Mouse (Mus musculus): Measurements from ENCODE around the gene Kcna3.

Kcna3 gene

DNA sequence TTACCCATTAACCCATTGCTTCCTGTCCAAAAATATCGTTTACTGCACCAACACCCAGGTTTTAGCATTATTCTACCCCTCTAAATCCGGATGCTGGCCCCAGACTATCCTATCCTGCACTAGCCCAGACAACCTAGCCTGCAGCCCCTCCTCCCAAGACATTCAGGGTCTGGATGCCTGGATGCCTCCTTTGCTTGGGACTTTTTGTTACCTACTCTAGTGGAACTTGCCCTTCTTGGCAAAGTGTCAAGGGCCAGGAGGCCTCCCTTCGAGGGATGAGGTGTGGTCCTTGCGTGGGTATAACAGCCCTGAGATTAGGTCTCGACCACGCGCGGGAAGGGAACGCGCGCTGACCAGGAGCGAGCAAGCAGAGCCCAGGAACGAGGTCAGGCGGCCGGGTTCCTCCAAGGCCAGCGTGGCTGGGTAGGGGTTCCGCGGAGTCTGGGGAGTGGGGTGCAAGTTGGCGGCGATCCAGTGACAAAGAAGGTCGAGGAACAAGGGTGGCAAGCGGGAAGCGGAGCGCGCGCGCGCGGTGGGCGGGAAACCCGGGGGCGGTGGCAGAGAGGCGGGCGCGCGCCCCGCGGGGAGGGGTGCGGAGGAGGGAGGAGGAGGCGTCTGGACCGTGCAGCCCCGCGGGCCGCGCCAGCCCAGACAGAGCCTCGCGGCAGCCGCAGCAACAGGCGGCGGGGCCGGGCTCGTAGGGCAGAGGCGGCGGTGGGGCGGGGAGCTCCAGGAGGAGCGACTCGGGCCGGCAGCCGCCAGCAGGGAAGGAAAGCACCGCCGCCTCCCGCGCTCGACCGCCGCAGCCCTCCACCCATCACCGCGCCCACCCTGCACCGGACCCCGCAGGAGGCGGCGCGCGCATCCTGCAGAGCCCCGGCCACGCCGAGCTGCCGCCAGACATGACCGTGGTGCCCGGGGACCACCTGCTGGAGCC lies at the start of gene Kcna3:
Gene Kcna3 (plus strand): TSS at position 649 of the 937 bp plus-strand sequence.
- DNase-seq = peak; percentile 46

DNA sequence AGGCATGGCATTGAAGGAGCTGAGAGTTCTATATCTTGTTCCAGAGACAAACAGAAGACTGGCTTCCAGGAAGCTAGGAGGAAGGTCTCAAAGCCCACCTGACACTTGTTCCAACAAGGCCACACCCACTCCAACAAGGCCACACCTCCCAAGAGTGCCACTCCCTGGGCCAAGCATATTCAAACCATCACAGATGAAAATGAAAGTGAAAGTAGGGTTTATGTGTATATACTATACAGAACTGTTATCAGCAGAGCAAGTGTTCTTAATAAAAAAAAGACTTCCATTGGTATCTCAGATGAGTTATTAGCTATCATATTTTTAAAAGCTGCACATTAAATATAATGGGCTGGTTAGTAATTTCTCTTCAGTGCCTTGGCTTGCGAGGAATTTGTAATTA lies 44.6 kb upstream of the Kcna3 start:
- DNase-seq = no peak

DNA sequence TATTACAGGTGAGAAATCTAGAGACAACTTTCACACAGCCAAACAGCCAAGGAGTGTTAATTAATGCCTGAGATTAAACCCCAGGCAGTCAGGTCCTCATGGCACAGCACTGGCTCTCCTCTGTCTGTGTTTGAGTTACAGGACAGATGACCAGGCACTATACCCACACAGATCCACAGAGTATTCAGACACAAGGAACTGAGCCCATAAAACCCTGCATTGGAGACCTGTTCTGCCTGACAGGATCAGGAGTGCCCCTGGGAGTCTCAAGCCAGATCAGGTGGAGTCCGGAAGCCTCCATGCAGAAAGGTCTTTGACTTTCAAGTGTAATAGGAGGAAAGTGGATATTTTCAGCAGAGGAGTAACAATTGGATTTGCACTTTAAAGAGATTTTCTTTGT lies 40.6 kb upstream of the Kcna3 start:
- DNase-seq = no peak

DNA sequence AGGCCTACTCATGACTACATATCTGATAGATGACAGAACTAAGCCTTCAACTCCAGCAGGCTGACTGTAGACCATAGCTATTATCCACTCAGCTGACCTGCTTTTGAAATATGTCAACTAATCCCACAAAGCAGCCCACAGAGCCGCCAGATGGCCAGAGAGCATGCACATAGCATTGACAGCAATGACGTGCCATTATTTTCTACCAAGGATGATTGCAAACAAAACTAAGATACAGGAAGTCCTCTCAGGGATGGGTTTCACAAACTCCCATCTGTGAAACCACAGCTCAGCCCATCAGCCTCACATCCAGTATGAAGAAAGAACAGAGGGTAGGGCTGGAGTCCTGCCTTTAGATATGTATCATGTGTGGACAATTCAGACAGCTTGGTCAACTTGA lies 39.8 kb upstream of the Kcna3 start:
- no peak for DNase-seq

DNA sequence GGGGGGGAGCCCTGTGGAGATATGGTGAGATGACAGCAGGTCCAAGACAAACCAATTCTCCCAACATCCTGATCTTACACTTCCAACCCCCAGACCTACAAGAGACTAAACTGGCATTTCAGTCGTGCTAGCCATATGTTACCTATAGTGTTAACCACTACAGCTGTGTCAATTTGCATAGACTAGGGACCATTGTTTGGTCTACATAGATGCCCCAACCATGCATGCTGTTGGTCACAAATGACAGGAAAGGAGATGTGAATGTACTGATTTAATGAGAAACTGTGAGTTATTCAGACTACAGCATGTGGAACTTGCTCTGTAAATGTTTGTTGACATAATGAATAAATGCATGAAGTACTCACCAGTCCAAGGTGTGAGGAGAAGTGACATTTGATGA lies 37.6 kb upstream of the Kcna3 start:
- no peak for DNase-seq

DNA sequence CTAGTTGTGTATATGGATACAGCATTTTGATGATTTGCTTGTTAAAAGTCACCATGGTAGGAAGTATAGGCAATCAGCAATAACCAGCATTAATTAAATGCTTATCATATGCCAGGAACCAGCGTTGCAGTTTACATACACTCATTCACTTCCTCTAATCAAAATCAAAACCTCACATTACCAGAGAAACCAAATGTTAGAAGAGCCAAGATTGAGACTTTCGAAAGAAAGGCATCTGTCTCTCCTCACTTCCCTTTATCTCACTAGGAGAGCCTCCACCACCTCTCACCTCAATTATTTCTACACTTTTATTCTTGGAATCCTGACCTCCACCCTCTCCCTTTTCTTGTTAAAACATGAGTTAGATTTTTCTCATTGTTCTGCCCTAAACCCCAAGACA lies 35.8 kb upstream of the Kcna3 start:
- no peak for DNase-seq

DNA sequence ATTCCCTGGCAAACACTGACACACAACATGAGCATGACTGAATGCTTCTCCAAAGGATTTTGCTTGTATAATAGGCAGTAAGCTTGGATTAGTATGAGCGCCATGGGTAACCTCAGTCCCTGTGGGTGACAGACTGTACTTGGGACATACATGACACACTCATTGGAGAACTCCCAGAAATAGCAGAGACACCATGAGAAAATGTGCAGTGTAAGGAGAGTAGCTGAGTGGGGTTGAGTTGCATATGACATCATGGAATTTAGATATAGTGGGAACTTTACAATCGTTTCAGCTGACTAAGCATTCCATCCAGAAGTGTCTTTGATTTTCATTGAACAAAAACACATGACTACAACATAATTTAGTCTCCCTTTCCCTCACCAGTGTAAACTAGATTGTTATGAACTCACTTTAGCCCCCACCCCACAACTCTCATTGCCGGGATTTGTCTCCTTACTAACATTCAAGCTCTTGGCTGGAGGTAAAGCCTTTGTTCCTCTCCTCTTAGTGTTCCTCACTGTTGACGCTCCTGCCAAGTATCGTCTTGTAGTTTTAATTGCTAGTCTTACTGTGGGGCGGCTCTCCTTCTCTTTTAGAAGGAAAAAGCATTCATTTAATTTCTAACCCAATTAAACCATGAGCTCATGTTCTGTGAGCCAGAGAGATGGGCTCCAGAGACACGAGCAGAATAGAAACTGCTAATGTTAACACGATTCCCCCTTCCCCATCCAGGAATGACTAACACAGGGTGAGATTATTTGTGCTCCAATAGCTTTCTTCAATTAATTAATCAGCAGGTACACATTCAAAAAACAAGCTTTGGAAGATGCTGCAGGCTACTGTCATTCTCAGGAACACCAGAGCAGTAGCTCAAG lies 33.5 kb upstream of the Kcna3 start:
- no peak for DNase-seq

DNA sequence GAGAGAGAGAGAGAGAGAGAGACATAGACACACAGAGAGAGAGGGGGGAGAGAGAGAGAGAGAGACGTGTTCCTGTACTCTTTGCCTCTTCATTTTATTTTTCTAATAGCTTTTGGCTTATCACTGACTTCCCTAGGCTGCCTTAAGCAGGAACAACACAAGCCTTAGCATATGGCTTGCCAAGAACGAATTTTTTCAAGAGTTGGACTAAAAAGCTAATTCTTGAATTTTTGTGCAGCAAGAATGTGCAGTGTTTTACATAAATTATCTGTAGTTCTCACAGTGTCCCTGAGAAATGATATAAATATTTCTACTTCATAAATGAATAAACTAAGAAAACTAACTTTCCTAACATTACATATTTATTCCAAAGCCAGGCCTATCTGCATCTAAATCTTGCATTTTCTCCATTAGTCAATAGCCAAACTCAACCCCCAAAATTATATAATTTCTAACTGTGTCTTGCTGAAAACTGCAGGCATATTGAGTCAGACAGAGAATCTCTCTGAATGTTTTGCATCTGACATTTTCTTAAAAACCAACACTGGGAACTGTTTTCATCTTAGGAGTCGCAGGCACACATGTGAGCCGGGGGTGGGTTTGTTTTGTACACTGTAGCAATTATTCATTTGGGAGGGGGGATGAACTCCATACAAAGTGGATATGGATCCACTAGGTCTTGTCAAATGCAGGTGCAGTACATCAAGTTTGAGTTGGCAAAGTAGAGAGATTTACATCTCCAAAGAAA lies 26.5 kb upstream of the Kcna3 start:
- no peak for DNase-seq

DNA sequence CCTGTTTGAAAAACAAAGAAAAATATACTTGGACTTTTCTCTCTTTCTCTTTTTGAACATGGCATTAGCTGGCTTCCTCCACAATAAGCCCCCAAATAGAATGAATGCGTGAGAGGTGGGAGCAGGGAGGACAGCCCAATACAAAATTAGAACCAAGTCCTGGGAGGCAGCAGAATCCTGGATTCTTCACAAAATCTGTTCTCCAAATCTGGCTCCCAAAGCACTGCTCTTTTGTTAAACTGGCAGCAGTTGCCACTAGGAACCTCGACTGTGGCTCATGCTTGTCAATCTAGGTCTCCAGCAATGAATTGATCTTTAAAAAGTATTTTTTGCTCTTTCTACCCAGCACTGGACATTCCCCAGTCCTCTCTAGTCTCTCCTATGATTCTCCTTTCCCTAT lies 17.7 kb upstream of the Kcna3 start:
- no peak for DNase-seq

DNA sequence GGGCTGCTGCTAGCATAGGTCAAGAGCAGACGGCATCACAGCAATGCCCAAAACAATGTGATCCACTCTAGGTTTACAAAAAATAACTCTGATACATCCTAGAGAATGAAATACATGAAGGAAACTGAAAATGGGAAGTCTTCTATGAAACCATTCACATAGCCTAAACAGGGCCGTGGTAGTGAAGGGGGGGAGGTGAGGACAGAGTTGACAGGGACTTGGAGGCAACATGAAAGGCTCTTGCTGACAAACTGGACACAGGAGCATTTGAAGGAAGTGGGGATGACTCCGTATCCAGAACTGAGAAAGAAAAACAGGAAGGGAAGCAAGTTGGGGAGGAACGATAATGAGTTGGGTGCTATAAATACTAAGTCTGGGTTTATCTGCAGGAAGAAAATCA lies 4.4 kb upstream of the Kcna3 start:
- no peak for DNase-seq

DNA sequence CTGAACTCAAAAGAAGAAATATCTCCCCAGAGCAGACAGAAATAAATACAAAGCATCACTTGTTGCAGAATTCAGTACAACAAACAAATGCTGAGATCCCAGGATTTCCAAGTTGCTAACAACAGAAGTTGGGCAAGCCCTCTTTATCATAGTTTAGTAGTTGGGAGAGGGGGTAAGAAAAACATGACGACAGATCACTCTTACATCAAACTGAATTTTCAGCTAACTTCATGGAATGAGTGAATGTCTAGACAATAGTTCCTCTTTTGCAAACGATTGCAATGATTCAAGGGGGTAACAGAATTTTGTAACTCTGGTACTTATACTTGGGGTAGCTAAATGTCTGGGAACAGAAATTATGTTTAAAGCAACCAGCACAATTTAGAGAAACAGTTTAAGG lies 1.2 kb upstream of the Kcna3 start:
- no peak for DNase-seq

DNA sequence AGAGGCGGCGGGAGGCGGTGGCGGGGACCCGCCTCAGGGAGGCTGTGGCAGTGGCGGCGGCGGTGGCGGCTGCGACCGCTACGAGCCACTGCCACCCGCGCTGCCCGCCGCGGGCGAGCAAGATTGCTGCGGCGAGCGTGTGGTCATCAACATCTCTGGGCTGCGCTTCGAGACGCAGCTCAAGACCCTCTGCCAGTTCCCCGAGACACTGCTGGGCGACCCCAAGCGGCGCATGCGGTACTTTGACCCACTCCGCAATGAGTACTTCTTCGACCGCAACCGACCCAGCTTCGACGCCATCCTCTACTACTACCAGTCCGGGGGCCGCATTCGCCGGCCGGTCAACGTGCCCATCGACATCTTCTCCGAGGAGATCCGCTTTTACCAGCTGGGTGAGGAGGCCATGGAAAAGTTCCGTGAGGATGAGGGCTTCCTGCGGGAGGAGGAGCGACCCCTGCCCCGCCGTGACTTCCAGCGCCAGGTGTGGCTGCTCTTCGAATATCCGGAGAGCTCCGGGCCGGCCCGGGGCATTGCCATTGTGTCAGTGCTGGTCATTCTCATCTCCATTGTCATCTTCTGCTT lies 580 bp downstream of the Kcna3 start:
- DNase-seq = peak; percentile 9

DNA sequence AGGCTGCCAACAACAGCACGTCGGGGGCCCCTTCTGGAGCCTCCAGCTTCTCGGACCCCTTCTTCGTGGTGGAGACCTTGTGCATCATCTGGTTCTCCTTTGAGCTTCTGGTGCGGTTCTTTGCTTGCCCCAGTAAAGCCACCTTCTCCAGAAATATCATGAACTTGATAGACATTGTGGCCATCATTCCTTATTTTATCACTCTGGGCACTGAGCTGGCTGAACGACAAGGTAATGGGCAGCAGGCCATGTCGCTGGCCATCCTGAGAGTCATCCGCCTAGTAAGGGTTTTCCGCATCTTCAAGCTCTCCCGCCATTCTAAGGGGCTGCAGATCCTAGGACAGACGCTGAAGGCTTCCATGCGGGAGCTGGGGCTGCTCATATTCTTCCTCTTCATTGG lies 1.1 kb downstream of the Kcna3 start:
- no peak for DNase-seq

DNA sequence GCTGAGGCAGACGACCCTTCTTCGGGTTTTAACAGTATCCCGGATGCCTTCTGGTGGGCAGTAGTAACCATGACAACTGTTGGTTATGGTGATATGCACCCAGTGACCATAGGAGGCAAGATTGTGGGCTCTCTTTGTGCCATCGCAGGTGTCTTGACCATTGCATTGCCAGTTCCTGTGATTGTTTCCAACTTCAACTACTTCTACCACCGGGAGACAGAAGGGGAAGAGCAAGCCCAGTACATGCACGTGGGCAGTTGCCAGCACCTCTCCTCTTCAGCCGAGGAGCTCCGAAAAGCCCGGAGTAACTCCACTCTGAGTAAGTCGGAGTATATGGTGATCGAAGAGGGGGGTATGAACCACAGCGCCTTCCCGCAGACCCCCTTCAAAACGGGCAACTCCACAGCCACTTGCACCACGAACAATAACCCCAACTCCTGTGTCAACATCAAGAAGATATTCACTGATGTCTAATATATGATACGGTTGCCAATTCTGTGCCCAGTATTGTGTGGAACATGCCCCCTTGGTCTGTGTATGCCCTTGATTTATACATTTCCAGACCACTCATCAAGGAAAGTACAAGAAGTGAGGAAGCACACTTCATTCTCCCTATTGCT lies 1.7 kb downstream of the Kcna3 start:
- DNase-seq = no peak

DNA sequence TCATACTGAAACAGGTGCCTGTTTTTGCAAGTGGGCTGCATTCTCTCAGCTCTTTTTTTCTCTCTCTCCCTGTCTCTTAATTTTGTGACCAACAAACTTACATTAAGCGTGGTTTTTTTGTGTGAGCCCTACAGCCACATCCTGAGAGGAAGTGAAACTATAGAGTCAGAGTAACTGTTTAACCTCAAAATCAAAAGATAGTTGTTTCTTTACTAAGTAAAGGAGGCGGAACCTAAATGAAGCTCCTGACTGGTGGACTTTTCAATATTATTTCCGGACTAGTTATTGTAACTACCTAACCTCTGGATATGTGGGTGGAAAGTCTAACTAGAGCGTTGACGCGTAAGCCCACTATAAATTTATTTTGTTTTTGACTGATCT lies 2.2 kb downstream of the Kcna3 start:
- no peak for DNase-seq

DNA sequence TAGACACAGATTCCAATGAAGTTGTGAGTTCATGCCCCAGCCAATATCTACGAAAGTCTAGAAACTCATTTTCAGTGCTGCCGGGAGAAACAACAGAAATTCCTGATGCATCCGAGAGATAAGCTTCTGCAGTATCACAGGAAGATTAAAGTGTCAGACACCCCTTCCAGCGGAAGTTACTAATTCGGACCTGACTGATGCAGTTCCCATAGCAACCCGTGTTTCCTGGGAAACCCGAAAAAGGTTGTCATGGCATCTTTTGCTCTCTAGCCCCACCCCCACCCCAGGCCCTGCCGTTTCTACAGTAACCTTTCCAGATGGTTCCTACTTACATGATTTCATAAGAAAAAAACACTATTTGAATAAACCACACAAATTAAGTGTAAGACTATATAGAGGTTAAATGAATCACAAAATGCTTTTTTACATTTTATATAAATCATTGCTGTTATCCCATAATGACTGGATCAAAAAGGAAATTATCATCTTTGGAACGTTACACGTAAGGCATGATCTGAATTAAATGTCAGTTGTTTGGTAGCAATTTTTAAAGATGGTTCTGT lies 2.8 kb downstream of the Kcna3 start:
- DNase-seq = no peak

DNA sequence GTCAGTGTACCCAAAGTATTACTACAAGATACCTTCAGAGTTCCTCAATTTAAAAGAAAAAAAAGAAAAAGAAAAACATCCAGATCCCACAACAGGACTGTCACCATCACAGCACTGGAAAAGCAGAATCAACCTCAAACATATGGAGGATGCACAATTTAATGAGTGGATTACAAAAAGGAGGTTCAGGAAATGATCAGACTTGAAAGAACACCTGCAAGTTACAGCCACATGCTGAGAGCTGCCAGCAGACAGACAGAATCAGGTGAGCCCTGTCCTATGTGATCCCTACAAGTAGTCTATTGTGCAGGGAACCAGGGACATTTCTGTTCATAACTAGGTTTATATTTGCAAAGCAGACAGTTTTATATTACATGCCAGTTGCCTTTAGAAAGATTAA lies 3.3 kb downstream of the Kcna3 start:
- no peak for DNase-seq

DNA sequence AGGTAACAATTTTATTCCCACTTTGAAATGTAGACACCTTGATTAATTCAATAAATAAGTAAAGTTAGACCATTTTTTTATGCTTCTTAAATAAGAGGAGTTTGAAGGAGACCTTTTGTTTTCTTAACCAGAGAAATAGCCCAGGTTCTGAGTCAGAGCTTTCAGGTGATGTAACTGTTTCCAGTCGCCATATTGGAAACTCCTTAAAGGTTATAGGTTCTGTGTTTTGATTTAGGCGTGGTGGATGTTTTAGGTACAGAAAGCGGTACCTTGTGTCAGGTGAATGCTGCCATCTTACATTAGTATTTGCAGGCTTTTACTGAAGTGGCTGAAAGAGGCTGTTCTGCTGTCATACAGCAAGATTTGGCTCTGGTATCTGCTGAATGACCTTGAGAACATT lies 4.4 kb downstream of the Kcna3 start:
- no peak for DNase-seq

DNA sequence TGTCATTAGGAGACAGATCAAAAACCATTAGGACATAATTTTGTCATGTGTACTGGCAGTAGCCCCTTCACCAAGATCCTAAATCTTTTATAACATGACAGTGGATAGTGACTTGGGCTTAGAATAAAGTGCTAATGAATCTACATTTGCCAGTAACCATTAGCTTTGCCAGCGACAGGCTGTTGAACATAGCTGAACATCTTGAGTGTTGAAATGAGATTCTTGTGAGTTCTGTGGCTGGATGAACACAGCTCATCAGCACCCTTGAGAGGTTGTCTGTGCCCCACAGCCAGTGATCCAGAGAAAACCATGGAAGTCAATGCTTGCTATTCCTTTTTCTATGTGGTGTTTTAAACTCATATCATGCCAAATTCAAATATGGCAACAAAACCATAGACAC lies 5.7 kb downstream of the Kcna3 start:
- DNase-seq = no peak

DNA sequence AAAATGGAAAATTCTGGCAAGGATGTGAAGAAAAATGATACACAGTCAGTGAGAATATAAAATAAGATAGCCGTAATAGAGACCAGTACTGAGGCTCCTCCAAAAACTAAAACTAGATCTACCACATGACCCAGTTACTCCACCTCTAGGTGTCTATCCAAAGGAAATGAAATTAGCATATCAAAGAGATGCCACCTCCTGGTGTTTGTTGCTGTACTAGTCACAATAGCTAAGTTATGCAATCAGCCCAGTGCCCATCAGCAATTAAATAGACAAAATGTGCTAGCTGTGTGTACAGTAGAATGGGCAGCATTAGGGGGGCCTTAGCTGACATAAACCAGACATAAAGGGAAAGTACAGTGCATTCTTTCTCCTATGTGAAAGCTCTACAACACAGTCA lies 25.5 kb downstream of the Kcna3 start:
- DNase-seq = no peak

DNA sequence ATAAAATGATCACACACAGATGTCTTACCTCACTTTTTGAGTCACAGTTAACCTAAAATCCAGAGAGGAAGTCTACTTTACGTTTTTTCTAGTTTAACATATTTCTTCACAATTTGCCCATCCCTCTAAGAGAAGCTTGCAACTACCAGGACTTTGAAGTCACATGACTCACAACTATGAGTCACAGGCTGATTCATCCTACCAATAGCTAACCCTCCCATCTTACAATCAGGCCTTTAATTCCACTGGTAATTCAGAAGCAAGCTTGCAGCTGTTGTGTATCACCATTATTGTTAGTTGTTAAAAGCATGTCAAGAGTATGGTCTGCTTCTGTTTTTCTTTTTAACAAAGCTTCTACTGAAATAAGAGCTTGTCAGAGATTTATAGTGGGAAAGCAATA lies 26.8 kb downstream of the Kcna3 start:
- DNase-seq = no peak

DNA sequence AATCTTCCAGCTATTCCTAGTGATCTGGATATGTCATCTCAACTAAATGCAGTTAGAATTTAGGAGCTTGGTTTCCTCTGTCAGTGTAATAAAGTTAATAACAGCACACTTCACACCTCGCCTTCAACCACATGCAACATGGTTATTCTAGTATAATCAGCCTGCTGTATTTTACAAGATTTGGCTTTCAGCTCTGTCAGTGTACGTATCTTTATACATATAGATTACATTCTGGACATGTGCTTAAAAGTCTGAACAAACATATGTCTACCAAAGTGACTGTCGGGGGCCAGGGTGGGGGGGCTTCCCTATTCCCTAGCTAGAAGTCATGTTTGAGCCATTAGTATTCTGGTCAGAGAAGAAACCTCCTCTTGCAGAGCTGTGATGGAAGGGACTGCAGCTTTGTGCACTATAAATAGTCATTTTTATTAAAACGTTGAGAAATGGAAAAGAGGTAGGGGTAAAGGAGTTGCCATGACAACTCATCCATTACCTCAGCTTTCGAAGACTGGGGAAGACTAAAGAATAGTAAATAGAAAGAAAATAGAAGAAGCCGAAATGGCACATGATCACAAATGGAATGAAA lies 29.6 kb downstream of the Kcna3 start:
- DNase-seq = no peak

Measured in kidney, adult 18-20 months (tissue).